Mouse (Mus musculus) cortical plate, adult 2 months (tissue): ENCODE measurements around the gene Wdfy1. TPM values are rescaled to one million over a fixed set of nuclear protein-coding genes. Genes with fewer than 3 reads are reported as not detected.
A peak's percentile ranks its signal among the peaks of the same experiment; 100 is the strongest.

ENCODE experiments used
- H3K27ac ChIP-seq: fragments of 200-500 bp; 2 replicates; pipeline ENCODE4 v1.5.1; 2012; ENCODE audit warnings: low read length, control low read depth, inconsistent platforms; ENCODE audit not compliant: insufficient read depth
- H3K4me1 ChIP-seq: fragments of 200-500 bp; 2 replicates; pipeline ENCODE4 v1.6.1; 2011; ENCODE audit warnings: low read length; ENCODE audit not compliant: control insufficient read depth, insufficient read depth
- H3K4me3 ChIP-seq: fragments of 200-500 bp; 2 replicates; pipeline ENCODE4 v1.5.1; 2011; ENCODE audit warnings: mild to moderate bottlenecking, low read length, control low read depth; ENCODE audit not compliant: insufficient read depth
- CTCF ChIP-seq: fragments of 200-500 bp; IDR thresholded peaks from 2 replicates; pipeline ENCODE4 v1.5.1; 2011; ENCODE audit warnings: mild to moderate bottlenecking, control low read depth, low read length; ENCODE audit not compliant: insufficient read depth; ENCODE audit errors: extremely low read depth
- POLR2A ChIP-seq: fragments of 200-500 bp; IDR thresholded peaks from 2 replicates; pipeline ENCODE4 v1.6.1; 2011; ENCODE audit warnings: mild to moderate bottlenecking, low read length, control low read depth; ENCODE audit not compliant: insufficient read depth; ENCODE audit errors: extremely low read depth
- polyA plus RNA-seq: library from polyadenylated mRNA; depleted of rRNA; stranded (reverse); fragments of >200 nt; gene quantifications from 2 replicates; pipeline ENCODE4 v1.2.3, GENCODE M21; 2012; rRNA removed

The Wdfy1 gene
- polyA plus RNA-seq = 22.3 and 24.5 TPM in 2 replicates

DNA sequence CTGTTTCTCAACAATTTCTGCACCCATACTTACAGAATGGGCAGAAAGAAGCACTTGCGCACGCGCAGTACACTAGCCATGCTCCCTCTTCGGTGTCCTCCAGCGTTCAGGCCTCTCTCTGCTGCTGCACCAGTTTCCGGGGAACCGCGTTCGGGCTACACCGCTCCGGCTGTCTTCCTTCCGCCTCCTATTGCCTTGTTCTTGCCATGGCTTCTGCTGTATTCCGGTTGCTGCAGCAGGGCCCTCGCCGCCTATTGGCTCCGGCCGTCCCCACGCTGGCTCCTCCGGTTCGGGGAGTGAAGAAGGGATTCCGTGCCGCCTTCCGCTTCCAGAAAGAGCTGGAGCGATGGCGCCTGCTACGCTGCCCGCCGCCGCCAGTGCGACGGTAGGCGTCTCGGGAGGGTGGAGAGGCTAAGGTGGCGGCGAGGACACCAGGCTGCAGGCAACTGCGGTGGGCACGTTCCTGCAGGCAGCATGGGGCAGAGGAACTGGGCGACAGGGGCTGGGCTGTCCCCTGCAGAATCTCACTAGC lies at the start of gene Wdfy1, which contains the start of gene Mrpl44:
Gene Wdfy1 (minus strand): TSS at position 217 of the 532 bp plus-strand sequence.
Gene Mrpl44 (plus strand): TSS at position 92 of the 532 bp plus-strand sequence.
- TF ChIP-seq POLR2A (peak; percentile 67), CTCF (no peak)
- peak within 1 kb of the TSS; percentile 80 for H3K4me3 ChIP-seq

DNA sequence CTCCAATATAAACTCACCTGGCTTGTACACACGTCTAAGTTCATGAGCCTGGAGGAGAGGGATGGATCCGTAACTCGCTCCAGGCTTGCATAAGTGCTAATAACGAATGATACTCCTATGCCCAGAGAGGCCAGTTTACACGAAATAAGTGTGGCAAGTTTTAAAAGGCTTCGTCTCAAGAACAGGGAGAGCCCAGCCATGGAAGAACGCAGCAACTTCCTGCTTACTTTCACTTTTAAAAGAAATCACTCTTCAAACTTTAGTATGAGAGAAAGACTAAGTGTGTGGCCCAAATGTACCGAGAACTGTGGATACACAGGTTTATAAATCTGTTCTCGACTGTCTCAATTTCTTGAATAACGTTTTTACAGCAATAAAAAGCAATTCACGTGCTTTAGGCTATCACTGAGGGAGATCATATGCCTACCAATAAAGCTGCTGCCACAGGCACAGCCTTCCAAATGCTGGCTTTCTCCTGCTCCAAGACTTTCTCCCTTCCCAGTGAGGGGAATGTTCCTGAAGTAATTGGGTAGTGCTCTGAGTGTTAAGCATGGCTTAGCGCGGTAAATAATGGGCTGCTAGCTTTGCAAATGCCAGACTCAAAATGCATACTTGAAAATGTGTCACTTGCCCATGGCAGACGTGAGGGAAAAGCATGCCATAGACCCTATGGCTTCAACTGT lies 48.1 kb upstream of the Wdfy1 start:
- no peak for TF ChIP-seq CTCF
- no peak for TF ChIP-seq POLR2A
- Histone ChIP-seq H3K4me3 (no peak overlapping the region), H3K4me1 (peaks cover 5% of the 10 kb centered on the region), H3K27ac (peak overlapping the region; percentile 68; the same call in 1 of the 2 replicates)

More for the DNA sequence above, at the start of gene Wdfy1, which contains the start of gene Mrpl44:
- no peaks in the 10 kb centered on the region for H3K4me1 ChIP-seq
- peak within 1 kb of the TSS; percentile 70; the same call in 1 of the 2 replicates for H3K27ac ChIP-seq

DNA sequence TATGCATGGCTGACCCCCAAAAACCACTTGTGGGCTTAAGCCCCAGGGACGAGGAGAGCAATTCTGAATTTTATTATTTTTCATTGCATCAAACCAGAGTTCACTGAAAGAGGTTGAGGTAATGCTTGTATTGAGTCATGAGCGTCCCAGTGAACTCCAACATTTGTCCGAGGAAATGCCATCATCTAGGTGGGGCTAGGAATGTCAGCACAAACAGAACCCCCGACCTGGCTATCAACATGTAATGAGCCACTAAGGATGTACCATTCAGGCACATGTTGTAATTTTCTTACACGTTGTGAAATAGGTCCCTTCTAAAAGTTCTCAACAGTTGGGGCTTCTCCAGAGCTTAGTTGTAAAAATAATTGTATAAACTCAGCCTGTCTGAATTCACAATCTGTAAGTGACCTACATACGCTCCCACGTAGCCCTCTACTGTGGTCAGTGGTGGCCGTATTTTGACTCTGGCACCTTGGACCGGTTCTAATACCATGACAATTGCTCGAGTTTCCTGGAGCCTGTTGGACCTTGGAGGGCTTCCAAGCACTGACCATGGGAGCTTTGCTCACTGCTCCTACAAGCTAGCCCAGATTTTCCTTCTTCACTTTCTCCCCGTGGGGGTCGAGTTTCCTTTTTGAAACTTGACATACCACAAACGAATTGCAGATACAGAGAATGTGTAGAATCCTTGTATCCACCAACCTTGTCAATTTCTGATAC lies 47.0 kb upstream of the Wdfy1 start:
- H3K4me3 ChIP-seq = no peak overlapping the region
- no peak for TF ChIP-seq CTCF
- no peak for TF ChIP-seq POLR2A
- no peak overlapping the region for H3K27ac ChIP-seq
- H3K4me1 ChIP-seq = peaks cover 5% of the 10 kb centered on the region

DNA sequence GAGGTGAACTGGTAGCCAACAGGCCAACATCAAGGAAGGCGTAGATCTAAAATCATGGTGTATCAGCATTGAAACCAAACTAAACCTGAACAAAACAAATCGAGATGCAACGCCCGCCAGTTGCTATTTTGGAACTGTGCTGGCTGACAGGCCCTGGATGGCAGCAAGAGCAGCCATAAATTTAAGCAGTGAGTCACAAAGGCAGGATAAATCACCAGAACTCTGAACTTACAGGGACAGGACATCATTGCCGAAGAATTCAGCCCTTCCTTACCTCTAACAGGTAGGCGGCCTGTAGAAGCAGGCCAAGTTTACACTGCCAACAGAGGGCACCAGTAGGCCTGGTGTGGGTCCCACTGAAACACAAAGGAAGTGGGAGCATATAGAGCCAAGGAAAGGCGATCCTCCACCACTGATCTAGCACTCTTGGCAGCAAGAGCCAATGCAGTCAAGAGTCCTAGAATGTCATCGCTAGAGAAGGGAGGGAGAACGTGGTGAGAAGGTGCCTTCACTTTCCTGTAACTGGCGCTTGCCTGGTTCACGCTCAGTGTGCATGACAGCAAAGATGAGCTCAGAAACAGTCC lies 43.4 kb upstream of the Wdfy1 start:
- TF ChIP-seq POLR2A (no peak), CTCF (0 out of 2 replicates have a peak, but pooled peaks have one; percentile 19)
- Histone ChIP-seq H3K4me1 (peaks cover under 1% of the 10 kb centered on the region), H3K27ac (no peak overlapping the region), H3K4me3 (no peak overlapping the region)

DNA sequence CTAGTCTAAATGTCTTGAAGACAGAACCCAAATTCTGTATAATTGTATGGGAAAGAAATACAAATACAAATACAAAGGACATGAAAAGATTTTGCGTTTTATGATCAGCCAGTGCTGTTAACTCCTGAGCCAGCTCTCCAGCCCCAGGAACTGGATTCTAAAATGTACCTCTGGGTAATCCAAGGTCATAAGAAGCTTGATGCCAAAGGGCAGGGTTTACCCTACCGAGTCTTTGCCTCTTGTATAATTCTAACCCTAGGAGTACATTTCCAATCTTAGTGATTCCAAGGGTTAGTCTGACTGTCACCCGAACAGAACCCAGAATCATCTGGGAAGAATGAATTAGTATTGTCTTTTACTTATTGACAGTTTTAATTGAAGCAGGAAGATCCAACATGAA lies 39.5 kb upstream of the Wdfy1 start:
- Histone ChIP-seq H3K27ac (no peak overlapping the region), H3K4me1 (no peaks in the 10 kb centered on the region), H3K4me3 (no peak overlapping the region)
- TF ChIP-seq CTCF = no peak
- no peak for TF ChIP-seq POLR2A

DNA sequence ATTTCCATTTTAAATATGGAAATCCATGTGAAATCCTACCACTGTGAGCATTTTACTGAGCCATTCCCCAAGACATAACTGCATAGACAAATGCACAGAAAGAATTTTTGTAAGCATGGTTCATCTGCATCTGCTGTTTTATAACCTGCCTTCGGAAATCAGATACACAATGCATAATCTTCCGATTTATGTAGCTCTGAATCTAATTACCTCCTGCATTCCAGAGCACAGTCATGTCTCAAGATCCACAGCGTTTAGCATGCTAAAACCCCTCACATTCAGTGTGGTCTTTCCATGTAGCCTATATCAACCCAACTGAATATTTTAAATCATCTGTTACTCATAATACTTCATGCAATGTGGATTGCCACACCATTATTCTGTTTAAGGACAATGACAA lies 33.5 kb upstream of the Wdfy1 start:
- Histone ChIP-seq H3K27ac (no peak overlapping the region), H3K4me3 (no peak overlapping the region), H3K4me1 (no peaks in the 10 kb centered on the region)
- no peak for TF ChIP-seq POLR2A
- TF ChIP-seq CTCF = no peak

DNA sequence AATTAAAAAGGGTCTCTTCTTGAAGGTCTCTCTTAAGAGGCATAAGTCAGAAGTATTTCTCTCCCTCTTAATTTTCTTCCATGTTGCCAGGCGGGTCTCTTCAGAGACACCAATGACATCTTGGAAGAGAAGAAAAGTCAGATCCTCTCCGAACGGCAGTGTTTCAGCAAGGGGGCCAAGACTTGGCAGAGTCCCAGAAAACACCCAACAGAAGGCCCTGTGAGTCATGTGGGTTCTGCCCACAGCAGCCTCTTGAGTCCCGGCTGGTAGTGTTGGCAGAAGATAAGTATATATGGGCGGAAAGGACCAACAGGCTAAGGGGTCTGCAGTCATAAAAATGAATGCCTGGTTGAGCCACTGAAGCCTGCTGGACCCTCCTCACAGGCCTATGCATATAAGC lies 30.9 kb upstream of the Wdfy1 start:
- TF ChIP-seq CTCF = no peak
- TF ChIP-seq POLR2A = no peak
- H3K4me3 ChIP-seq = no peak overlapping the region
- no peak overlapping the region for H3K27ac ChIP-seq
- H3K4me1 ChIP-seq = no peaks in the 10 kb centered on the region

DNA sequence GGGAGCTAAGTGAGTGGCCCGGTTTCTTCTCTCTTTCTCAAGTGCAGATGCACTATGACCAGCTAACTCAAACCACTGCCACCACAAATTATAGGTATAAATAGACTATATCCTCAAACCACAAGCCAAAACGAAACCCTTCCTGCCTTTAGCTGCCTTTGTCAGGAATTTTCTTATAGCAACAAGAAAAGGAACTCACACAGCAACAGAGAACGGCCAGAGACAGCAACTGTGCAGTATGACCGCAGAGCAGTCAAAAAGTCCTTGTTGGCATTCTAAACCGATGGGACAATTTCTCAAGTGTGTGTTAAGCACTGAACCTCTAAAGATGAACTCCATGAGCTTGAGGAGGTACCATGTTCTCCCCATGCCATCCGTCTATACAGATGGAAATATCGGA lies 27.7 kb upstream of the Wdfy1 start:
- no peak overlapping the region for H3K27ac ChIP-seq
- no peaks in the 10 kb centered on the region for H3K4me1 ChIP-seq
- TF ChIP-seq POLR2A (no peak), CTCF (no peak)
- H3K4me3 ChIP-seq = no peak overlapping the region

DNA sequence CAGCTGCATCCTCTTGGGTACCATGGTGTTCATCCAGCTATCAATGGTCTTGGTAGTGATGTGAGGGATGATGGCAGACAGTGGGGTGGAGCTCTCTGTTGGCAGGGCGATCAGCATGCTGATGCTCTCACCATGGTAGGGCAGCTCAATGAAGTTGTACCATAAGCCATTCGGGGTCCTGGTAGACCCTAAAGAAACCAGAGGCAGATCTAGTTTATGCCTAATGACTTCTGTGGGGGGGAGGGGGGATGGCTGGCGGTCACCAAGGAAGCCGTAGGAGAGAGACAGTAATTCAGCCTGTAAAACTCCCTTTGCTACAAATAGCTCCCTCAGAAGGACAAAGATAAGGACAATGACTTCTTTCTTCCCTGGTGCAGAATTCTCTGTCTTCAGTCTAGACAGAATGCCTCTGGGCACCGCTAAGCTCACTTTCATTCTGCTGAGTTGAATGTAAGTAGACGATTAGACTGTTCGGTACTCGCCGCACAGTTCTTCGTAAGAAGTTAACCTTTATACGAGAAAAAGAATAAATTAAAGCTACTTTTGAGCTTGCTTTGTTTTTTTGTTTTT lies 27.0 kb upstream of the Wdfy1 start:
- H3K27ac ChIP-seq = no peak overlapping the region
- H3K4me1 ChIP-seq = no peaks in the 10 kb centered on the region
- H3K4me3 ChIP-seq = no peak overlapping the region
- TF ChIP-seq CTCF (no peak), POLR2A (no peak)
